Mouse (Mus musculus) limb, embryonic 12.5 days (tissue): ENCODE data around the gene Mmp11. TPM values are rescaled to one million over a fixed set of nuclear protein-coding genes. Genes with fewer than 3 reads are reported as not detected.

ENCODE experiments used
- ATAC-seq: fragments of 200-750 bp; cut with Nextera tagmentation; 2 replicates; pipeline ENCODE4 v1.8.0; 2017; ENCODE audit warnings: low read depth, moderate TSS enrichment; ENCODE audit not compliant: insufficient number of reproducible peaks, insufficient read depth, low FRiP score, low TSS enrichment
- H3K27ac ChIP-seq: fragments of 300-500 bp; sonication (generic); 2 replicates; pipeline ENCODE4 v1.5.1; 2016; ENCODE audit warnings: mild to moderate bottlenecking, moderate library complexity
- H3K27me3 ChIP-seq: fragments of 300-500 bp; sonication (generic); 2 replicates; pipeline ENCODE4 v1.6.1; 2016; ENCODE audit warnings: mild to moderate bottlenecking, moderate library complexity
- H3K36me3 ChIP-seq: fragments of 300-500 bp; sonication (generic); 2 replicates; pipeline ENCODE4 v1.6.1; 2016; ENCODE audit warnings: mild to moderate bottlenecking, moderate library complexity
- H3K4me1 ChIP-seq: fragments of 300-500 bp; sonication (generic); replicated peaks from 2 replicates; pipeline ENCODE4 v1.6.1; 2016
- H3K4me2 ChIP-seq: fragments of 300-500 bp; sonication (generic); 2 replicates; pipeline ENCODE4 v1.6.1; 2016; ENCODE audit warnings: mild to moderate bottlenecking, moderate library complexity
- H3K4me3 ChIP-seq: fragments of 300-500 bp; sonication (generic); replicated peaks from 2 replicates; pipeline ENCODE4 v1.5.1; 2016; ENCODE audit warnings: mild to moderate bottlenecking
- H3K9ac ChIP-seq: fragments of 300-500 bp; sonication (generic); replicated peaks from 2 replicates; pipeline ENCODE4 v1.6.1; 2016; ENCODE audit warnings: mild to moderate bottlenecking, moderate library complexity
- H3K9me3 ChIP-seq: fragments of 300-500 bp; sonication (generic); 2 replicates; pipeline ENCODE4 v1.6.1; 2016; ENCODE audit warnings: mild to moderate bottlenecking, moderate library complexity
- WGBS: fragments of 180-500 bp; shearing (Covaris S2); methylation state at CpG from one replicate; pipeline ENCODE4 v1.1.7; 2016; 5-methylcytosine and 5-hydroxymethylcytosine counted together
- polyA plus RNA-seq: library from polyadenylated mRNA; unstranded; fragments of >200 nt; fragmentation: Nextera tagmentation; extraction: Ambion mirVana; gene quantifications from 2 replicates; pipeline ENCODE4 v1.2.1, GENCODE M21; 2016

Gene Mmp11
- polyA plus RNA-seq, 1 experiment from 2014 or later = 96.8 TPM

- WGBS = 76% methylated on average over 5 of the region's 5 CpGs
- H3K4me2 ChIP-seq = no peak overlapping the region
- no peak overlapping the region for H3K4me3 ChIP-seq
- ATAC-seq = no peak
- no peak overlapping the region for H3K9ac ChIP-seq
- H3K9me3 ChIP-seq = no peaks in the 10 kb centered on the region
- peaks cover 26% of the 10 kb centered on the region for H3K27me3 ChIP-seq
- H3K4me1 ChIP-seq = peaks cover 11% of the 10 kb centered on the region
- H3K36me3 ChIP-seq = no peaks in the 10 kb centered on the region
- H3K27ac ChIP-seq = no peak overlapping the region
These were observed 11.8 kb upstream of the Mmp11 start for GRCm38 (mm10) chr10:75948079-75948478.

DNA sequence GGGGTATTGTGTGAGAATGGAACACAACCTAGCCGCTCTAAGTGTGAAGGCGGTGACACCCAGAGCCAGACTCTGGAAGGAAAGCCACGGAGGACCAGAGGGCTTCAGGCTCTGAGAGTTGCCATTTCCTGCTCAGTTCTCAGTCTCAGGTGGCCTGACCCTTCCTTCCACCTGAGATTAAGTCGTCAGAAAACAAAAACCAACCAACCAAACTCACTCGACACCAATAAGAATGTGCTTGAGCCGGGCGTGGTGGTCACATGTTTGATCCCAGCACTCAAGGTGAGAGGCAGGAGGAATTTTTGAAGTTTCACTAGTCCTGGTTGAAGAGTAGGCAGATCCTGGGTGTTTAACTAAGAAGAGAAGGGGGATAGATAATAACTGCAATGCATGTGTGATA, 9.6 kb upstream of the Mmp11 start:
- H3K9ac ChIP-seq = no peak overlapping the region
- no peak overlapping the region for H3K4me3 ChIP-seq
- WGBS = 82% methylated on average over 7 of the region's 7 CpGs
- H3K27ac ChIP-seq = no peak overlapping the region
- no peaks in the 10 kb centered on the region for H3K36me3 ChIP-seq
- H3K27me3 ChIP-seq = peaks cover 21% of the 10 kb centered on the region
- no peak for ATAC-seq
- peaks cover 6% of the 10 kb centered on the region for H3K4me1 ChIP-seq
- H3K4me2 ChIP-seq = no peak overlapping the region
- H3K9me3 ChIP-seq = no peaks in the 10 kb centered on the region

- H3K27ac ChIP-seq = no peak overlapping the region
- ATAC-seq = no peak
- peaks cover 14% of the 10 kb centered on the region for H3K27me3 ChIP-seq
- H3K4me1 ChIP-seq = no peaks in the 10 kb centered on the region
- WGBS = 94% methylated on average over 7 of the region's 7 CpGs
- no peak overlapping the region for H3K4me3 ChIP-seq
- no peaks in the 10 kb centered on the region for H3K36me3 ChIP-seq
- H3K4me2 ChIP-seq = no peak overlapping the region
- H3K9ac ChIP-seq = no peak overlapping the region
- H3K9me3 ChIP-seq = no peaks in the 10 kb centered on the region
These were observed 8.9 kb upstream of the Mmp11 start for GRCm38 (mm10) chr10:75945213-75945612.

- ATAC-seq = no peak
- peaks cover 8% of the 10 kb centered on the region; the same call in 1 of the 2 replicates for H3K27me3 ChIP-seq
- H3K36me3 ChIP-seq = no peaks in the 10 kb centered on the region
- H3K4me3 ChIP-seq = no peak overlapping the region
- H3K4me2 ChIP-seq = no peak overlapping the region
- H3K27ac ChIP-seq = no peak overlapping the region
- H3K9me3 ChIP-seq = no peaks in the 10 kb centered on the region
- 48% methylated on average over 11 of the region's 11 CpGs for WGBS
- H3K4me1 ChIP-seq = no peaks in the 10 kb centered on the region
- no peak overlapping the region for H3K9ac ChIP-seq
These were observed 7.9 kb upstream of the Mmp11 start for GRCm38 (mm10) chr10:75944066-75944772.

- WGBS = 84% methylated on average over 15 of the region's 15 CpGs
- Histone ChIP-seq H3K27me3 (peaks cover 12% of the 10 kb centered on the region), H3K27ac (no peak within 1 kb of the TSS)
These were observed 6.6 kb upstream of the Mmp11 start, which contains the start of gene Vpreb3 for GRCm38 (mm10) chr10:75942736-75943477. Gene Vpreb3, plus strand, starts transcription at chr10:75943057.

GRCm38 (mm10) chr10:75941042-75941824, 4.9 kb upstream of the Mmp11 start:
- WGBS = 75% methylated on average over 9 of the region's 9 CpGs
- Histone ChIP-seq H3K4me2 (no peak overlapping the region), H3K4me3 (no peak overlapping the region), H3K9me3 (no peaks in the 10 kb centered on the region), H3K27ac (no peak overlapping the region), H3K27me3 (peaks cover 29% of the 10 kb centered on the region), H3K4me1 (peaks cover under 1% of the 10 kb centered on the region), H3K9ac (no peak overlapping the region), H3K36me3 (no peaks in the 10 kb centered on the region)
- ATAC-seq = no peak

More at GRCm38 (mm10) chr10:75942736-75943477, 6.6 kb upstream of the Mmp11 start, which contains the start of gene Vpreb3:
- no peaks in the 10 kb centered on the region for H3K36me3 ChIP-seq
- no peaks in the 10 kb centered on the region for H3K9me3 ChIP-seq
- no peaks in the 10 kb centered on the region for H3K4me1 ChIP-seq
- H3K4me2 ChIP-seq = no peak within 1 kb of the TSS
- no peak within 1 kb of the TSS for H3K4me3 ChIP-seq
- ATAC-seq = no peak
- H3K9ac ChIP-seq = no peak within 1 kb of the TSS

- WGBS = 84% methylated on average over 5 of the region's 5 CpGs
- Histone ChIP-seq H3K9ac (no peak within 1 kb of the TSS), H3K4me2 (no peak within 1 kb of the TSS), H3K4me3 (no peak within 1 kb of the TSS), H3K9me3 (no peaks in the 10 kb centered on the region), H3K4me1 (peaks cover 8% of the 10 kb centered on the region), H3K36me3 (no peaks in the 10 kb centered on the region), H3K27me3 (peaks cover 36% of the 10 kb centered on the region), H3K27ac (no peak within 1 kb of the TSS)
- ATAC-seq = no peak
These were observed 4.2 kb upstream of the Mmp11 start, which contains the start of gene Gm867 for GRCm38 (mm10) chr10:75940520-75940919. Gene Gm867, minus strand, starts transcription at chr10:75940672.

- no peak overlapping the region for H3K27ac ChIP-seq
- 40% methylated on average over 9 of the region's 9 CpGs for WGBS
- H3K9ac ChIP-seq = no peak overlapping the region
- no peaks in the 10 kb centered on the region for H3K36me3 ChIP-seq
- H3K9me3 ChIP-seq = no peaks in the 10 kb centered on the region
- peaks cover 44% of the 10 kb centered on the region for H3K27me3 ChIP-seq
- peaks cover 10% of the 10 kb centered on the region for H3K4me1 ChIP-seq
- ATAC-seq = no peak
- H3K4me2 ChIP-seq = no peak overlapping the region
- no peak overlapping the region for H3K4me3 ChIP-seq
These were observed 3.4 kb upstream of the Mmp11 start for GRCm38 (mm10) chr10:75939481-75940234.

DNA sequence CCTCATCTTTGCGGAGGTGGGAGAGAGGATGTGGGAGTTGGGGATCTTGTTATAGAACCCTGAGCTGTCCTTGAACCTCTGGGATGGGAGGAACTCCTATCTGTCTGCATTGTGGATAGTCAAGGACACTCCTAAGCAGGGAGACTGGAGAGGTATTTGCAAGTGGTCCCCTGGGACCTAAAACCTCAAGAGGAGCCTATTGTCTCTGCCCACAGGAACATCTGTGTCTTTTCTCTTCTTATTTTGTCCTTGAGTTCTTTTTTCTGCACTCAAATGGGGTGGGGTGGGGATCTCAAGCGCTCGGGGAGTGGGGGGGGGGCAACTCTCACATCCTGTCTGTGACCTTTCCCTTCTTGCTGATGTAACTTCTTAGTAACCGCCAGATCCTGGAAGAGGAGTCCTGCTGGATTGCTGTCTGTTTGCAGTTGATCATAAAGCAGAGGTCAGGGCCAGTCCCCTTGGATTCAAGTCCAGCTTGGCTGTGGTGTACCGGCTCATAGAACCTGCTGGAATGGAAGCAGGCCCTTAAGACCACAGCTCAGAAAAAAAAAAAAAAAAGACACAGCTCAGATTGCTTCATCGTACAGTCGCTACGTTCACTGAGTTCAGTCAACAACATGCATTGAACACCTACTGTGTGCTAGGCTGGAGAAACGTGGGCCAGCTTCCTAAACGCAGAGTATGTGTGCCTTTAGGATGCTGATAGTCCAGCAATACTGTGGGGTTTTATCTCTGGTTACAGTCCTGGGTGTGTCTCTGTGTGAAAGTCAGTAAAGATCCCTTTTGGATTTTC, 1.8 kb upstream of the Mmp11 start:
- H3K4me1 ChIP-seq = peaks cover 14% of the 10 kb centered on the region
- no peaks in the 10 kb centered on the region for H3K36me3 ChIP-seq
- H3K27ac ChIP-seq = no peak overlapping the region
- peaks cover 46% of the 10 kb centered on the region for H3K27me3 ChIP-seq
- WGBS = 54% methylated on average over 10 of the region's 10 CpGs
- H3K9me3 ChIP-seq = no peaks in the 10 kb centered on the region
- H3K9ac ChIP-seq = no peak overlapping the region
- H3K4me2 ChIP-seq = no peak overlapping the region
- no peak for ATAC-seq
- H3K4me3 ChIP-seq = no peak overlapping the region
